12 mouse cellular contexts compared by ENCODE assay signal in the genomic region with DNA sequence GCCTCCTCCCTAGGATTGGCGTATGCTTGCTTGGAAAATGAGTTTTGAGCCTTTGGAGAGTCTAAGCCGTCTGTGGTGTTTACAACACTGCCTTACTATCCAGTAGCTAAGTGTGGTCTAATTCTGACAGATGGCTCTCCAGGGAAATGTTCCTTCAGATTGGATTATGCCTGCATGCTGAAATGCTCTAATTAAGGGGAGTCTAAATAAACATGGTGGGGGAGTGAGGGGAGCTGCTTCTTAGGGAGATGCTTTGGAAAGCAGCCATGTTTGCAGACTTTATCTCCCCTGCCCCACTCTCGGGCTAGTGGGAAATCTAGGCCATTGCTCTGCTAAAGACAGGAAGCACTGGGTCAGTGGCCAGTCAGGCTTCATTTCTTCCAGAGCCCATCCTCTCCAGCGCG.
DNase-seq lines count a peak whose midpoint lies in the region; ATAC-seq and TF ChIP-seq lines count a peak whose summit lies in the region.
"Had no signal": no experiment of that assay in that cellular context is flagged by ENCODE, and none has a peak within 500 bp of the region (broad histone marks: within the 10 kb centered on the region; RNA-seq: fewer than 3 reads in every experiment).

No protein-coding gene starts in this region.

- H3K27me3 ChIP-seq in forebrain, embryonic 13.5 days, result no peaks in the 10 kb centered on the region
- H3K27me3 ChIP-seq in forebrain, embryonic 11.5 days (ENCODE audit: control insufficient read depth, insufficient read depth, low read length), result no peaks in the 10 kb centered on the region
- no peaks in the 10 kb centered on the region for H3K27me3 ChIP-seq in liver, postnatal 0 days (ENCODE audit: insufficient read depth, low read length)
- no peaks in the 10 kb centered on the region for H3K27me3 ChIP-seq in forebrain, embryonic 16.5 days (replicated peaks; ENCODE audit: control insufficient read depth, insufficient read depth, low read length)
- H3K27me3 ChIP-seq in midbrain, embryonic 16.5 days (ENCODE audit: control insufficient read depth, insufficient read depth, low read depth, low read length), result no peaks in the 10 kb centered on the region
- H3K27me3 ChIP-seq: limb, embryonic 15.5 days; midbrain, embryonic 12.5 days had no signal

- no peaks in the 10 kb centered on the region for H3K36me3 ChIP-seq in forebrain, embryonic 13.5 days (ENCODE audit: poor library complexity, severe bottlenecking)
- no peaks in the 10 kb centered on the region for H3K36me3 ChIP-seq in forebrain, embryonic 11.5 days (ENCODE audit: control insufficient read depth, insufficient read depth, low read length)
- no peaks in the 10 kb centered on the region for H3K36me3 ChIP-seq in liver, postnatal 0 days (replicated peaks; ENCODE audit: insufficient read depth, low read length)
- H3K36me3 ChIP-seq in forebrain, embryonic 16.5 days (ENCODE audit: control insufficient read depth, insufficient read depth), result no peaks in the 10 kb centered on the region
- H3K36me3 ChIP-seq in midbrain, embryonic 16.5 days (ENCODE audit: control insufficient read depth, insufficient read depth, low read length), result no peaks in the 10 kb centered on the region
- H3K36me3 ChIP-seq: limb, embryonic 15.5 days; midbrain, embryonic 12.5 days had no signal

- no peak overlapping the region for H3K4me2 ChIP-seq in forebrain, embryonic 13.5 days
- H3K4me2 ChIP-seq in forebrain, embryonic 11.5 days (ENCODE audit: low read depth, low read length, severe bottlenecking), result no peak overlapping the region
- no peak overlapping the region for H3K4me2 ChIP-seq in liver, postnatal 0 days (ENCODE audit: low read depth, low read length)
- no peak overlapping the region for H3K4me2 ChIP-seq in forebrain, embryonic 16.5 days (ENCODE audit: low read length)
- H3K4me2 ChIP-seq in midbrain, embryonic 16.5 days (ENCODE audit: low read length), result no peak overlapping the region
- H3K4me2 ChIP-seq: limb, embryonic 15.5 days; midbrain, embryonic 12.5 days had no signal

- no peaks in the 10 kb centered on the region for H3K9me3 ChIP-seq in forebrain, embryonic 13.5 days (replicated peaks)
- no peaks in the 10 kb centered on the region for H3K9me3 ChIP-seq in forebrain, embryonic 11.5 days (ENCODE audit: control insufficient read depth, low read length)
- no peaks in the 10 kb centered on the region for H3K9me3 ChIP-seq in liver, postnatal 0 days (ENCODE audit: low read length)
- no peaks in the 10 kb centered on the region for H3K9me3 ChIP-seq in forebrain, embryonic 16.5 days (ENCODE audit: control insufficient read depth, low read length)
- H3K9me3 ChIP-seq in midbrain, embryonic 16.5 days (replicated peaks; ENCODE audit: control insufficient read depth, low read length, poor library complexity, severe bottlenecking), result no peaks in the 10 kb centered on the region
- H3K9me3 ChIP-seq: limb, embryonic 15.5 days; midbrain, embryonic 12.5 days had no signal

- ATAC-seq in forebrain, embryonic 13.5 days, result peak; percentile 75
- no peak for ATAC-seq in forebrain, embryonic 11.5 days (replicated peaks; ENCODE audit: low FRiP score)
- no peak for ATAC-seq in liver, postnatal 0 days
- ATAC-seq in forebrain, embryonic 16.5 days, result peak; percentile 91
- peak; percentile 76 for ATAC-seq in midbrain, embryonic 16.5 days
- ATAC-seq: CD4-positive, CD25-positive, alpha-beta regulatory T cell, adult 4 months had no signal

- WGBS in forebrain, embryonic 13.5 days, result 77% methylated on average over 5 of the region's 5 CpGs
- WGBS in forebrain, embryonic 11.5 days, result 84% methylated on average over 5 of the region's 5 CpGs
- WGBS in liver, postnatal 0 days (ENCODE audit: insufficient replicate concordance), result 61% methylated on average over 5 of the region's 5 CpGs
- WGBS in forebrain, embryonic 16.5 days, result 51% methylated on average over 5 of the region's 5 CpGs
- 56% methylated on average over 5 of the region's 5 CpGs for WGBS in midbrain, embryonic 16.5 days

- H3K4me3 ChIP-seq in forebrain, embryonic 13.5 days, result no peak overlapping the region
- H3K4me3 ChIP-seq in forebrain, embryonic 11.5 days (ENCODE audit: low read depth, low read length), result no peak overlapping the region
- no peak overlapping the region for H3K4me3 ChIP-seq in liver, postnatal 0 days (ENCODE audit: low read depth, low read length)
- H3K4me3 ChIP-seq in forebrain, embryonic 16.5 days (replicated peaks; ENCODE audit: low read length), result no peak overlapping the region
- H3K4me3 ChIP-seq in midbrain, embryonic 16.5 days (ENCODE audit: low read depth, low read length), result no peak overlapping the region
- H3K4me3 ChIP-seq: limb, embryonic 15.5 days; midbrain, embryonic 12.5 days had no signal

- no peak for TF ChIP-seq CTCF in liver, postnatal 0 days (IDR thresholded peaks at IDR 0.05; ENCODE audit: low read depth)

- no peak overlapping the region for H3K9ac ChIP-seq in forebrain, embryonic 13.5 days
- H3K9ac ChIP-seq in forebrain, embryonic 11.5 days (ENCODE audit: low read length), result no peak overlapping the region
- H3K9ac ChIP-seq in liver, postnatal 0 days (replicated peaks), result no peak overlapping the region
- no peak overlapping the region for H3K9ac ChIP-seq in forebrain, embryonic 16.5 days (replicated peaks; ENCODE audit: low read depth, low read length)
- H3K9ac ChIP-seq in midbrain, embryonic 16.5 days (ENCODE audit: low read depth, low read length), result no peak overlapping the region
- H3K9ac ChIP-seq: limb, embryonic 15.5 days; midbrain, embryonic 12.5 days had no signal

- DNase-seq in forebrain, embryonic 11.5 days (ENCODE audit: low spot score), result no peak
- peak; percentile 11 for DNase-seq in liver
- no peak for DNase-seq in liver, postnatal 0 days
- DNase-seq in heart, adult 11 months, result no peak
- no peak for DNase-seq in heart, postnatal 4 days
- DNase-seq: thymus, adult 2 months had no signal

- H3K27ac ChIP-seq in forebrain, embryonic 13.5 days, result no peak overlapping the region
- no peak overlapping the region for H3K27ac ChIP-seq in forebrain, embryonic 11.5 days (ENCODE audit: low read depth, low read length)
- H3K27ac ChIP-seq in liver, postnatal 0 days (ENCODE audit: low read depth), result no peak overlapping the region
- 0 out of 2 replicates have a peak overlapping the region, but pooled peaks have one; percentile 30 for H3K27ac ChIP-seq in forebrain, embryonic 16.5 days (ENCODE audit: low read length)
- no peak overlapping the region for H3K27ac ChIP-seq in midbrain, embryonic 16.5 days (ENCODE audit: low read length)
- H3K27ac ChIP-seq: limb, embryonic 15.5 days; midbrain, embryonic 12.5 days had no signal

- H3K4me1 ChIP-seq in forebrain, embryonic 13.5 days, result peaks cover 3% of the 10 kb centered on the region; the same call in 1 of the 2 replicates
- H3K4me1 ChIP-seq in forebrain, embryonic 11.5 days (replicated peaks; ENCODE audit: control insufficient read depth, insufficient read depth, low read length), result no peaks in the 10 kb centered on the region
- H3K4me1 ChIP-seq in liver, postnatal 0 days (ENCODE audit: insufficient read depth), result no peaks in the 10 kb centered on the region
- H3K4me1 ChIP-seq in forebrain, embryonic 16.5 days (replicated peaks; ENCODE audit: control insufficient read depth, insufficient read depth, low read length), result peaks cover 4% of the 10 kb centered on the region; the same call in 1 of the 2 replicates
- peaks cover 4% of the 10 kb centered on the region; the same call in 1 of the 2 replicates for H3K4me1 ChIP-seq in midbrain, embryonic 16.5 days (ENCODE audit: control insufficient read depth, insufficient read depth, low read length)
- H3K4me1 ChIP-seq: limb, embryonic 15.5 days; midbrain, embryonic 12.5 days had no signal

- no peak for TF ChIP-seq EP300 in liver, postnatal 0 days (IDR thresholded peaks at IDR 0.05; ENCODE audit: low read depth)

Comparison
In these comparisons a context has a peak if more than half of its experiments do, and no peak if none do; other contexts are left out.
1. ATAC-seq: peak in forebrain, embryonic 13.5 days (single experiment), forebrain, embryonic 16.5 days (single experiment) and midbrain, embryonic 16.5 days (single experiment); none in forebrain, embryonic 11.5 days (single experiment) and liver, postnatal 0 days (single experiment).